Mouse (Mus musculus) brain, embryonic 18.5 days (tissue): Measurements from ENCODE around the gene Snd1.

Source experiments
- DNase-seq: peaks from one replicate; pipeline ENCODE4 v3.0.0-alpha.2; 2012; ENCODE audit warnings: low read depth, low spot score

Gene Snd1

DNA sequence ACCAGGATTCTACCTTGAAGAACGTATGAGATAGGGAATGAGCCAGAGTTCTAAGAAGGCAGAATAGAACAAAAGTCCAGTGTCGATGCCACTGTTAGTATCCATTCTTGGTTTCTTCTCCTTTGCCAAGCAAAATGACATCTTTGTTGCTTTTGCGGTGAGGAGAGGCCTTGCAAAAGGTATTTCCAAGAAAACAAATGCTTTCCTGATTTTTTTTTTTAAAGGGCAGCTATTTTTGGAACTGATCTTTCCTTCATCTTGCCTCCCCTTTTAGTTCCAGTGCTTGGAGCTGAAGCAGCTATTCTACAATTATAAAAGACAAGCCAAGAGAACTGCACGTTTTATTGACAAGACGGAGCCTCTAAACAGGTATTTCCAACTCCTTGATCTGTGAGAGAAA, at the start of gene Snd1:
Gene Snd1 (plus strand): TSS at position 301 of the 400 bp plus-strand sequence.
- no peak for DNase-seq

DNA sequence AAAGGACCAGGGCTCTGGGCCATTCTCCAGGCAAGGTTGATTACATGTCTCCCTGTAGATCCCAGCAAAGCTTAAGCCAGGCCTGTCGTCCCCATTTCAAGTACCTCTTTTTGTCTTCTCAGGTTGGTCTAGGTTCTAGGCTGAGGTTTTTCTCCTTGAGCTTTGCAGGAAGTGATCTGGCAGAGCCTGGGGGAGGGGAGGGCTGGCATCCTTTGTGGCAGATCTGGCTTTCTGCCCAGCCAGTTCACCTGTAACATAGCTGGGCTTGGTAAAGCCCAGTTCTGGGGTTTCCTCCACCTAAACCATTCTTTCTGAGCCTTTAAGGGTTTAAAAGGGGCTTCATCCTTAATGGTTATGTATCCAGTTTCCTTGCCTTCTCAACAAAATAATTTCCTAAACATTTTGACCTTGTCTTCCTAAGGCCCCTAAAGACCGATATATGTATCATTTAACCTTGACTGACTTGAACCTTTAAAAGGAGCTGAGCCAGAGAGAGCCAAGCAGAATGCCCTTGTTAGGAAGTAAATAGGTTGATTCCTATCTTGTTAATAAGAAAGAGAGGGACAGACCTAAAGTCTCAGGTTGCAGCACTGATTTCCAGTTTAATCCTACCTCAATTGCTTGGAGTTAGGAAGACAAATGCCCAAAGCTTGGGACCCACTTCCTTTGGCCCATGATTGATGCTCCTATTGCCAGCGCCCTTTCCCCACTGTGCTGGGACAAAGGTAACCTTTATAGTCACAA, 47.7 kb upstream of the Snd1 start, which contains the start of gene Fscn3:
Gene Fscn3 (plus strand): TSS at position 694 of the 744 bp plus-strand sequence.
- no peak for DNase-seq

DNA sequence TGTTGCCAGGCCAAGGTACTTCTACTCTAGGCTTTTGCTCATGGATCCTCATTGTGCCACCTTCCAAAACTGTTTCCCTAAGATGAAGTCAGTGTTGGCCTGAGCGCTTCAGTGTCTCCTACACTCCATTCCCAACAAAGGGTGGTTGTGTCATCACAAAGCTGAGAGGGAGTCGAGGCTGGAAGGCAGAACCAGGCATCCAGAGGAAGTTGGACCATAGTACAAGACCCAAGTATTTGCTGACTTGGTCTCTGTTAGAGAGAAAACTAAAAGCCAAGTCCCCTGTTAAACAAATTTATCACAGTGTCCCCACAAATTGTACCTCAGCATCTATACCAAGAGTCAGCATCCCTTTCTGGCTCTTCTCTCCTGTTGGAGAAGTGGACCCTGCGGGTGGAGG, 46.6 kb upstream of the Snd1 start, which contains the start of gene Gcc1:
Gene Gcc1 (minus strand): TSS at position 101 of the 400 bp plus-strand sequence.
- no peak for DNase-seq

DNA sequence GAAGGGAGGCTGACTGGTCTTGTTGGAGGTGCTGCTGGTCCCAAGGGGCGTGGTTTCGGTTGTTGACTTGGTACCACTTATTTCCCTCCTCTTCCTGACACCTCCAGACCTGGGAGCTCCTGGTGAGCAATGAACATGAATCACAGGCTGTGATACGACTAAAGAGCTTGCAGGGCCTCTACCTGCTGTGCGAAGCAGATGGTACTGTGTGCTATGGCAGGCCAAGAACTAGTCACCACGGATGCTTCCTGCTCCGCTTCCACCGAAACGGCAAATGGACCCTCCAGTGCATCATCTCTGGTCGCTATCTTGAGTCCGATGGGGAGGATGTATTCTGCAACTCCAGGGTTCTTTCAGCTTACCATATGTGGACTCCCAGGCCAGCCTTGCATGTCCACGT, 45.1 kb upstream of the Snd1 start:
- DNase-seq, result no peak

- DNase-seq, result no peak
Measured at GRCm38 (mm10) chr6:28430795-28431537, 44.0 kb upstream of the Snd1 start.

DNA sequence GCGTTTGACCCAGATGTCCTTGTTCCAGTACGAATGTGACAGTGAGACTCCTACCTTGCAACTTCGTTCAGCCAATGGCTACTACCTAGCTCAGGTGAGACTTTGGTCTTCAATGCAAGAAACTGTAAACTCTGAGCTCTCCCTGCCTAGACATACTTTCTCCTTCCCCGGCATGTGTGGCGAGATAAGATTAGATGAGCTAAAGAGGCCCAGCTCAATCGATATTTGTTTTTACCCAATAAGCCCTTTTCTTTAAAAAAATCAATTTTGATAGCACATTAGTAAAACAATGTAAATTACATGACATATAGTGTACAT, 43.4 kb upstream of the Snd1 start:
- no peak for DNase-seq

DNA sequence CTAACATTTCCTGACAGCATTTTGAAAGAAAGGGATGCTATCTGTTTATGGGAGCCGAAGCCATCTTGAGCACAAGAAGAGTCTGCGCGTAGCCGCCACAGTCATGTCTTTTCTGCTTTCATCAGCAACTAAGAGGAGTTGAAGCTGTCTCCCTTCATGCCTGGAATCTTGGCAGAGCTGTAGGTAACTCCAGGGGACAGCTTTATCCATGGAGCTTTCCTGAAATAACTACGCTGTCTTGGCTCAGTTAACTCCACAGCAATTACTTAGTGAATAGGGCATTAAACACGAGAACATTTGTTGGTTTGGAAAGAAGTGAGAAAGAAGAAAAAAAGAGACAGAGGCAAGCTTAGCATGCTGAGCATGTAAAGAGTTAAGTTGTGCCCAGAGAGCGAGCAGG, 27.0 kb upstream of the Snd1 start:
- no peak for DNase-seq

DNA sequence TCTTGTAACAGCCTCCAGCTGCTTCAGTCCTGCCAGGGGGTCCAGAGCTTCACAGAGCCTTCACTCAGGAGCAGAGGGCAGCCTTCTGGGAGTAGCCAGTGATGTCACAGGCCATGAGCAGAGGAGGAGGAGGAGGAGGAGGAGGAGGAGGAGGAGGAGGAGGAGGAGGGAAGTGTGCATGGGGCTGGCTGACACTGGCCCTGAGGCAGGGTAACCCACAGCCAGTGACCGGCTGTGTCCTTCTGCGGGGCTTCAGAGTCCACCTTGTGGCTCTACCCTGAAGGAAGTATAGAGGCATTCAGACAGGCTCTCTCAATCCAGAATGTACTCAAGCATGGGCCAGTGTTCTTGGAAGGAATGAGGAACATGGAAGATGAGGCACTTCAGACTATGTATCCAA, 25.7 kb upstream of the Snd1 start, which contains the start of gene Pax4:
Gene Pax4 (minus strand): TSS at position 101 of the 400 bp plus-strand sequence.
- DNase-seq, result no peak

GRCm38 (mm10) chr6:28450481-28450880, 24.5 kb upstream of the Snd1 start:
- DNase-seq, result no peak

- DNase-seq, result no peak
Measured at GRCm38 (mm10) chr6:28450977-28451376, 24.0 kb upstream of the Snd1 start.

DNA sequence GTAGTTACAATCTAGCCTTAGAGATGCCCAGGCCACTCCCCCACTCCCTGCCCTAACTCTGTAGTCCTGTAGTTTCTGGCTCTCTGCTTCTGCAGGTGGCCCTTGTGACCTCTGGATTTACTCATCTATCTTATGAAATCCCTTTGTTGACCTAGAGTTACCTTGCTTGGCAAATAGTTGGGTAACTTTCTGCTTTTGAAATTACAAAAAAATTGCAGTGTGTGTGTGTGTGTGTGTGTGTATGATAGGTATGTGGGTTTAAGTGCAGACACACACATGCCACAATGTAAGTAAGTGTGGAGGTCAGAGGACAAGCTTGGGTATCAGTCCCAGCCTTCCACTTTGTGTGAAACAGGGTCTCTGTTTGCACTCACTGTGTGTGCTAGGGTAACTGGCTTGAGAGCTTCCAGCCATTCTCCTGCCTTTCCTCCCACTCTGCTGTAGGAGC, 15.7 kb upstream of the Snd1 start:
- DNase-seq, result no peak

DNA sequence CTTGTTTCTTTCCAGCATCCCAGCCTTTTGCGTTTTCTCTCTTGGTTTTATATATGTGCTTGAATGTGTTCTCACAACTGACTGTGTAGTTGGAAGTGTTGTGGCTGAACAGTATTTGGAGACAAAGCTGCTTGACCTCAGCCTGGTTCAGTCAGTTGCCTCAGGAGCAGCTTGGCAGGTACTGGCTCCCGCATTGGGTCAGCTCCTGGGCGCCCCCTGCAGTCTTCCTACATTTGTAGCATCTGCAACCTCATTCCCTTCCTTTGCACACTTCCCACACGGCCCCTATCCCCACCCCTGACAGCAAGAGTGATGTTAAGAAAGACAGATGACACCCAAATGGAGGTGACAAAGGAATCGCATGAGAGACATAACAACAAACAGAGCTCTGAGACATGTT, 14.4 kb upstream of the Snd1 start:
- DNase-seq, result no peak

DNA sequence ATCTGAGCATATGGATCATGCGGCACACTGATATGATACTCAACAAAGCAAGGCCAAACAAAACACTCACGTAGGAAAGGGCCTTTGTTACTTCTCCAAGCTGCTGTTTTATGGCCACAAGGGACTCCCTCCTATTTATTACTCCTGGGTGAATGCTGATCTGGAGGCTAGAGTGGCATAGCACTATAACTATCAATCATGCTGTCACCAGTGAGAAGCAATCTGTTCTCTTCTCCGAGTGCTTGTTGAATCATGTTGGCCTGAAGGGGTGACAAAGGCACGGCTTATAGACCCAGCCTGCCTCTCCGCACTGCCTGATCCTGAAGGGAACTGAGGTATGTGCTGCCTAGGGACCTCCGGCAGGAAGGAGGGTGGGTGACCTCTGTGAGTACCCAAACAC, 10.3 kb upstream of the Snd1 start:
- DNase-seq, result no peak

GRCm38 (mm10) chr6:28470017-28470602, 4.8 kb upstream of the Snd1 start:
- DNase-seq, result no peak

DNA sequence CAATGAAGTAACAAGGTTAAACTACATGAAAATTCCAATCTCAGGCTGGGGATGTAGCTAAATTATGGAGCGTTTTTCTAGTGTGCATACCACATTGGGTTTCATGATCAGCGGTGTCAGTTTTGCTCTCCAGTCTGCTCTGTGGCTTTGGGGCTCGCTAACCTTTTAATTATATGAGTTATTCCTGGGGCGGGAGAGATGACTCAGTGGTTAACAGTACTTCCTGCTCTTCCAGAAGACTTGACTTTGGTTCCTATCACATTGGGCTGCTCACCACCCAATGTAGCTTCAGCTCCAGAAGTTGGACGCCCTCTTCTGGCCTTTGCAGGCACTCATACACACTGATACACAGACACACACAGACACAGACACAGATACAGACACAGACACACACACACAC, 4.3 kb upstream of the Snd1 start:
- no peak for DNase-seq

- no peak for DNase-seq
Measured at GRCm38 (mm10) chr6:28471284-28472035, 3.5 kb upstream of the Snd1 start.

DNA sequence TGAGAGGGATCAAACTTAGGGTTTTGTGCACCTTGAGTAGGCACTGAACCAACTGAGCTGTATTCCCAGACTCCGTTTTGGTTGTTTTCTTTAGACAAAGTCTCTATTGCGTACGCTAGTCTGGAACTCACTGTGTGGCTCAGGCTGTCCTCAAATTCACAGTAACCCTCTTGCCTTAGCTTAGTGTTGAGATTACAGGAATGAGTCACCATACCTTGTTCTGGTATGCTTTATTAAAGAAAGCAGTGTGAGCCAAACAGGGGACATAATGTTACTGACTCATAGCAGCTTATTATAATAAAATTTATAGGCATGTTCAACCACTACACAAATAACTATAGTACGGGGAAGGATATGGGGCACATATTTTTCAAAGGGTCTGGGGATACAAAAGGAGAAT, 728 bp upstream of the Snd1 start:
- no peak for DNase-seq

DNA sequence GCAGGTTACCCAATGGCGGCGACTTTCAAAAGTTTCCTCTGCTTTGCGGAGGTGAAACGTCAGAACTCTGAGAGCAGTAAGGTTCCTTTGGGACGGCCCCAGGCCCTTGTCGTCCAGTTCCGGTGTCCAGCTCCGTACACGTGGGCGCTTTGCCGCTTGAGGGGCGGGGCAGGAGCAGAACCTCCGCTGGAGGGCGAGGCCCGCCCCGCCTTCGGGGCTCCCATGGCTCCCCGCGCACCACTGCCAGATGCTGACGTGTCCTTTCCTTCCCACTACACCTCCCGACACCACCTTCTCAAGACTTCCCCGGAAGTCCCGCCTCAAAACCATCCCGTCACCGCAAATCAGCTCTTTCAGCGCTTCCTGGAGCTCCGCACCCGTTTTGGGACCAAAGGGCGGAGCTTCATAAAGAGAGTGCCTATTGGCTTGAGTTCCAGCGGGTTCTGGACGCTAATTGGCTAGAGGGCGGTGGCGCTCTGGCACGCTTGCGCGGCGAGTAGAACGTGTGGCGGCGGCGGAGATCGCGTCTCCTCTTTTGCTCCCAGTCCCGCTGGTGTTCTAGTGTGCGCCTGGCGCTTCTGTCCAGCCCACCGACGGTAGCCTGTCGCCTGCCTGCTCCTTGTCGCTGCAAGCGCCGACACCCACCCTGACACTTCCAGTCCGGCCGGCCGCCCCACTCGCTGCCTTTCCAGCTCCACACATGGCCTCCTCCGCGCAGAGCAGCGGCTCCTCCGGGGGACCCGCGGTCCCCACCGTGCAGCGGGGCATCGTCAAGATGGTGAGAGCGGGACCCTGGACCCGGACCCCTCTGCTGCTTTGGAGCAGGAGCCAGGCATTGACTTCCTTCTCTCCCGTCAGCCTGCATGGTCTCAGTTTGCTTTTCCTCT, 5.2 kb downstream of the Snd1 start:
- peak; percentile 99 for DNase-seq

DNA sequence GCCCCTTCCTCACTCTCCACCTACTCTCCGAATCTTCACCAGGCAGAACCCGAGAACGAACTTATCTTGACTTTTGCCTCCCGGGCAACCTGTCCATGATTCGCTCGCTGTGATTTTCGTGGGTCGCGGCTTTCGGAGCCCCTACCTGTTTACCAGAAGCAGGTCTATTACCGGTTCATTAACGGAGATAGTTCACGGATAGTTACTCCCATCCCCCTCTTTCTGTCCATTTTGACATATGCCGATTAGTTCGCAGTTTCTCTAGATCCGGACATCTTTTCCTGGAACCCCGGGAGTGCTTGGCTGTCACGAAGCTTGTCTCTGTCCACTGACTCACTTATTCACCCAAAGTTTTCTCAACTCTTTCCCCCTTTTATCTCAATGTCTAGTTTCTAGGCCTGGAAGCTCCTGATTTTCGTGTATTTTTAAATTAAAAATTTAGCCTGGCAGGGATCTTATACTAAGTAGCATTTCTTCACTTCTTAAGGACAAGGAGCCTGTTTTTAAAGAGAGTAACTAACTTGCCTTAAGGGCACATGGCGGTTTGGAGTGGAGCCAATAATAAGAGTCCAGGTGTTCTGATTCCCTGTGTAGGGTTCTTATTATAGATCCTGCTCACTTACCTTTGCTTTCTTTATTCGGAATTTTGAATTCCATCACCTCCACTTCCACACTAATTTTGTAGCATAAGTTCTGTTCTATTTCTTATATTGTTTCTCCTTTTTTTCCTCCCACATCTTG, 6.0 kb downstream of the Snd1 start:
- DNase-seq, result no peak

GRCm38 (mm10) chr6:28482711-28483315, 7.9 kb downstream of the Snd1 start:
- no peak for DNase-seq
